Mouse (Mus musculus) lung, adult 2 months (tissue): Measurements from ENCODE around the gene Zkscan14.

Experiments used
- CTCF ChIP-seq: fragments of 200-500 bp; IDR thresholded peaks from 2 replicates; pipeline ENCODE4 v1.5.1; 2011; ENCODE audit warnings: mild to moderate bottlenecking, low read length, control low read depth; ENCODE audit not compliant: insufficient read depth
- POLR2A ChIP-seq: fragments of 200-500 bp; IDR thresholded peaks from 2 replicates; pipeline ENCODE4 v1.6.1; 2011; ENCODE audit warnings: low read depth, mild to moderate bottlenecking, control low read depth, low read length, borderline replicate concordance; ENCODE audit errors: extremely low read depth

GRCm38 (mm10) chr5:145178461-145178980, 23.1 kb downstream of the Zkscan14 start:
- TF ChIP-seq CTCF (no peak), POLR2A (no peak)
